Mouse (Mus musculus): Measurements from ENCODE around the gene Ide.

Gene Ide

DNA sequence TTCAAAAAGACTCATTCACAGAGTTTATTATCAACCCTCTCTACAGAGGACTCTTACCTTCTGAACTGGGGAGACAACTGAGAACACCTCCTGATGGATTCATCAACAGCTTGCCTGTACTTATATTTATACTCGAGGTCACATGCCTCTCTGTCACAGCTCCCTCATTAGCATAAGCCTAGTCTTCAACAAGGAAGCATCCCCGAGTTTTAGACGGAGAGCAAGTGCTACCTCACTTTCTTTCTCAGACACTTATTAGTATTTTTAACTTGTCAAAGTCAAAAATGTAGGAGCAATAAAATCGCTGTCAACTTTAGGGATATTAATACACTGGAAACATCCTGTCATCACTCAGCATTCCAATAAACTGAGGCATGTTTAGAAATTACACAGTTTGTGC lies at the start of gene Ide:
Gene Ide, minus strand, starts transcription at position 101 of the 400 bp plus-strand sequence.
- DNase-seq (ENCODE audit: low read depth, low spot score), result no peak

DNA sequence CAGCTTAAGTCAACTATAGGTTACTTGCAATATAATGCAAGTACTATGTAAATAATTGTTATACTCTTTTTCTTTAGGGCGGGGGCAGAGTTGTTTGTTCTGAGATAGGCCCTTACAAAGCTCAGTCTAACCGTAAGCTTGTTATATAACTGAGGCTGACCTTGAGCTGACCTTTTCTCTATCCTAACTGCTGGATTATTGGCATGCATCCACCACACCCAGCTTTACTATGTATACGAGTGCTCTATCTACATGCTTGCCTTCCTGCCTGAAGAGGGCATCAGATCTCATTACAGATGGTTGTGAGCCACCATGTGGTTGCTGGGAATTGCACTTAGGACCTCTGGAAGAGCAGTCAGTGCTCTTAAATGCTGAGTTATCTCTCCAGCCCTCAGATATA lies 48.5 kb upstream of the Ide start:
- DNase-seq (ENCODE audit: low read depth, low spot score), result no peak

GRCm38 (mm10) chr19:37378816-37379215 lies 41.2 kb upstream of the Ide start:
- no peak for DNase-seq (ENCODE audit: low read depth, low spot score)

- no peak for DNase-seq (ENCODE audit: low read depth, low spot score)
Observed at GRCm38 (mm10) chr19:37377404-37377990, 39.8 kb upstream of the Ide start.

DNA sequence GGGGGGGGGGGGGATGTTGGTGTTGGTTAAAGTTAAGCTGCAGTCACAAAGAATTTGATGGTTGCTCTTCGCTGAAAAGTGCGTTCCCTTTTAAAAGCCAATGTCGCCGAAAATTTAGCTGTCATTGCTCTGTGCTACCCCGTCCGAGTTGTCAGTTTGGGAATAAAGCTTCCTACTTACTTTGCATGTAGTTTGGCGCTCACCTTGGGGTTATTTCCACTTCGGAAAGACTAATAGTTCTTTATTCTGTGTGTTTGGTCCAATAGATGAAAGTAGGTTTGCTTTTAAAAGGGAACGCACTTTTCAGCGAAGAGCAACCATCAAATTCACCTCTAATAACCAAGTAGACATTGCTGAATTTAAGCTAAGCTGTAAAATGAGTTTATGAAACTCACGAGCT lies 39.2 kb upstream of the Ide start:
- peak; percentile 17 for DNase-seq (ENCODE audit: low read depth, low spot score)

DNA sequence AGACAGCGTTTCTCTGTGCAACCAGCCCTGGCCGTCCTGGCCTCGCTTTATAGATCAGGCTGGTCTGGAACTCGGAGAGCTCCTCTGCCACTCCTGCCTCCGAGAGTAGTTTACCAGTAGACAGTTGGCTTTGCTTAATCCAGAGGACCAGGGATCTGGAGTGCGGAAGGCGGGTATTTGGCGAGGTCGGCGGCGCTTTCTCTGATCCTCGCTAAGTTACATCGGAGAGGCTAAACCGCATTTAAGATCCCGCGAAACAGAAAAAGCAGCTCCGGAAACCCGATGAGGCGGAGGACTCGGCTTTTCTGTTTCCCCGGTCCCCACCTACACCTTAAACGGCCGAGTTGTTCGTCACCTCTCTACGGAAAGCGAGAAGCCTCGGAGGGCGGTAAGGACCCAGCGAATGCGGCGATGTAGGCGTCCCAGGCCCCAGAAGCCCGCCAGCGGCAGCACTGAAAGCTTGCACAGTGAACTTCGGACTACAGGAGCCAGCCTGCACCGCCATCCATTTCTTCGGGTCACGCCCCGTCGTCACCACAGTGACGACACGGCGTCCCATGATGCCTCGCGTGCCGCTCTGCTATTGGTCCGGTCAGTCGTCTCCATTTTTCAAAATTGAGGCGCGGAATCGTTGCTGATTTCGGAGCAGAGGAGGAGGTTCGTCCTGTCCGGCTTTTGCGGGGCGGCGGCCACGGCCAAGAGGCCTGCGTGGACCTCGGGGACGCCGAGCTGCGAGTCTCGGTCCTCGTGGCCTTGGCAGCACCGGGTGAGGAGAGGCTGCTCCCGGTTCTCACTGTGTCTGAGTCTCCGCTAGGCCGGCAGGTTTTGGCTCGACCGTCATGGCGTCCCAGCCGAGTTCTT lies 38.3 kb upstream of the Ide start, which contains the start of gene Kif11:
Gene Kif11, plus strand, starts transcription at position 649 of the 861 bp plus-strand sequence.
- peak; percentile 92 for DNase-seq (ENCODE audit: low read depth, low spot score)

DNA sequence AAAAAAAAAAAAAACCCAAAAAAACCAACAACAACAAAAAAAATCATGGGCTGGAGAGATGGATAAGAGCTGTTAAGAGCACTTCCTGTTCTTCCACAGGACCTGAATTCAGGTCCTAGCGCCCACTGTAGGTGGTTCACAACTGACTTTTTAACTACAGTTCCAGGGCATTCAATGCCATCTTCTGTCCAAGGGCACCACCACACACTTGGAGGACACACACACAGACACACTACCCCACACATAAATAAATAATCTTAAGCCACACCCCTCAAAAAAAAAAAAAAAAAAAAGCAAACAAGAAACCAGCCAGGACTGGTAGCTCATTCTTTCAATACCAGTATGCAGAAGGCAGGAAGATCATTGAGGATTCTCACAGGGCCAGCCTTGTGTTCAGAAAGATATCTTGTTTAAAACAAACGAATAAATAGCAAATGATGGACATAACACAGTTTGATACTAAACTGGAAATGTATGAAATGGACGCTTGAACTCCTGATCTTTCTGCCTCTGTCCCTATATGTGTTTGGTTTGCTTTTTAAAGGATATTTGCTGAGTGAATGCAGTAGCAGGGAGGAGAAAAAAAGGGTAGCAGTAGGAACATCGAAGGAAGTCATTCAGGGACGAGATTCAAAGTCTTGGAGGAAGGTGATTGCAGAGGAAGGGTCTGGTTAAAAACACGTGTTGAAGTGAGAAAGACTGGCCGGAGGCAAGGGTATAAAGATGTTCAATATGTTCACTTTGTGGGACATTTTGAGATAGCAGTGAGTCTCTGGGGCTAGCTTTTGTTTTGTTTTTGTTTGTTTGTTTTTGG lies 37.5 kb upstream of the Ide start:
- peak; percentile 28 for DNase-seq (ENCODE audit: low read depth, low spot score)

- no peak for DNase-seq (ENCODE audit: low read depth, low spot score)
Observed at GRCm38 (mm10) chr19:37370356-37370755, 32.7 kb upstream of the Ide start.

- no peak for DNase-seq (ENCODE audit: low read depth, low spot score)
Observed at GRCm38 (mm10) chr19:37369921-37370320, 32.3 kb upstream of the Ide start.

DNA sequence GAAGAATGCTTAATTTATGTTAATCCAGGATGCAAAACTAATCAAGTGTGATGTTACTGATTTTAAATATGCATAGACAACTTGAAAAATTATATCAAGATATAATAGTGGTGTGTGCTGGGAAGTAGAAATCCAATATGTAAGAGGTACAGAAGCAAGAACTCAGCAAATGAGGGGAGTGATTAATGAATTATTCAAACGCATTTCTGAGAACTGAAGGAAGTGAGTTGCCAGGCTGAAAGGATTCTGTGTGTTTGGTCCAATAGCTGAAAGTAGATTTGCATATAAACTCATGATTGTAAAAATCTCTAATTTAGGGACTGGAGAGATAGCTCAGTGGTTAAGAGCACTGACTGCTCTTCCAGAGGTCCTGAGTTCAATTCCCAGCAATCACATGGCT lies 31.3 kb upstream of the Ide start:
- DNase-seq (ENCODE audit: low read depth, low spot score), result no peak

DNA sequence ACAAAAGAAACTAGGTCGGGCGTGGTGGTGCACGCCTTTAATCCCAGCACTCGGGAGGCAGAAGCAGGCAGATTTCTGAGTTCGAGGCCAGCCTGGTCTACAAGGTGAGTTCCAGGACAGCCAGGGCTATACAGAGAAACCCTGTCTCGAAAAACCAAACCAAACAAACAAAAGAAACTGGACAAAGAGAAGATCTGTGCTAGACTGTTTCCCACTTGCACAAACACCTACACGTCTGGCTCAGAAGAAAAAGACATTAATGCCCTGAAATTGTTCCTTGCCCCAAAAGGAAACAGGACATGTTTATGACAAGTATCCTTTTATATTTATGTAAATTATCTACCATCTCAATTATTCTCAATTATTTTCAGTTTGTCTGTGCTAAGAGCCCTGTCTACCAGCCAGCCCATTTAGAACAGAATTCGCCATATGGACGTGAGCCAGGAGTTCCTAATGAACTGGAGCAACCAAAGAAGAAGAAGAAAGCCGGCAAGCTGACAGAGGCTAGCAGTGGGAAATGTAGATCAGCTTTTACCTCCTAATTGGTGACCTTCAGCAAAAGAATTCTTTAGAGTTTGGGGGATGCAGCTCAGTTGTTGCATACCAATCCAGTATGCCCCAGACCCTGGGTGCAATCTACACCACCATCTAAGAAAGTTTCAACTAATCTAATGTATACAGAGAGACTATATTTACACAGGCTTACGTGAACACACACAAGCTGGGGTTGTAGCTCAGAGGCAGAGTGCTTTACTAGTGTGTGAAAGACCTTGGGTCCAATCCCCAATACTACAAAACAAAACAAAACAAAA lies 25.7 kb upstream of the Ide start:
- DNase-seq (ENCODE audit: low read depth, low spot score), result no peak

DNA sequence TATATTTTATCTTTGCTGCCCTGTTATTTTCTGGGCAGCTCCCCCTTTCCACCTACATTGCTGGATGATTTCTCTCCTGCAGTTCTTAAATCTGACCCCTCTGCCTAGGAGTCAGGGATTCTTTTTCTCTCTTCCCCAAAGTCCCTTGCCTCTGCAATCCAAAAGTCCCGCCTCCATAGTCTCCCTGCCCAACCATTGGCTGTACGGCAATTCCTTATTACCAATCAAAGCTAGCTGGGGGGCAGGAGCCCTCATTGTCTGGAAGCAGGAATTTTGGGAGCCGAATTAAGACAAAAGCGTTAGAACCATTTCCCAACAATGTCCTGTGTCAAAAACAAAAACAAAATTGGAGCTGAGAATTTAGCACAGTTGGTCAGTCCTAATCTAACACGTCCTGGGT lies 24.9 kb upstream of the Ide start:
- DNase-seq (ENCODE audit: low read depth, low spot score), result no peak

GRCm38 (mm10) chr19:37360044-37360443 lies 22.4 kb upstream of the Ide start:
- DNase-seq (ENCODE audit: low read depth, low spot score), result no peak

DNA sequence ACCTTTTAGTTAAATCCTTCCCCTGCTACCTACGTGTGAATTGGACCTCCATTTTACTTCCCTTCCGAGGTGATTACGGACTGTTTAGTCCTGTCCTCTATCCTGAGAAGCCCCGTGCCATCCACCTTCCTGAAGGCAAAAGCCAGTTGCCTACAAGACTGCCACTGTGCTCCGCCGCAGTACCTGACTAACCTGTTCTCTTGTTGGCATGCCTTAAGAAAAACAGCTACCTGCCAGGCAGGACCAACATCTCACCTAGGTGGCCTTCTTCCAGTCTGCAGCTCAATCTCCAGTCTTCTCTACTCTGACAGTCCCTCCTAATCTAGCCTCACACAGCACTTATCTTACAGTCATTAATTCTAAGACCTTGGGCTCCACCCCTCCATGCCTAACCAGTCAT lies 15.7 kb upstream of the Ide start:
- no peak for DNase-seq (ENCODE audit: low read depth, low spot score)

GRCm38 (mm10) chr19:37352756-37353155 lies 15.1 kb upstream of the Ide start:
- no peak for DNase-seq (ENCODE audit: low read depth, low spot score)

- no peak for DNase-seq (ENCODE audit: low read depth, low spot score)
Observed at GRCm38 (mm10) chr19:37348952-37349351, 11.3 kb upstream of the Ide start.

GRCm38 (mm10) chr19:37348331-37348730 lies 10.7 kb upstream of the Ide start:
- DNase-seq (ENCODE audit: low read depth, low spot score), result no peak

DNA sequence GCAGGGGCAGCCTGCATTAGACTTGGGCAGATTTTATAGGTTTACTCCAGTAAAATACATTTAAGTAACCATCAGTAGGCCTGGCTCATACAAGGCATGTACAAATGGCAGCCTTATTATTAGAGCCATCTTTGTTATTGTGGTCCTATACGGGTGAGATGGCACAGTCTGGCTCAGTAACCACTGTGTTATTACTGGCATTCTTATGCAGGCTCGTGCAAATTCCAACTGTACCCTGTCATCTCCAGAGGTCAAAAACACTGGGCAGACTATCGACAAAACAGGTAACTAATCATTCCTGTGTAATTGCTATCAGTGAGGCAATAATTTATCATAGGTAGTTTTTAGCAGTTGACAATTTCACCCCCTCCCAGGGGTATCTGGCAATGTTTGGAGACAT lies 8.6 kb upstream of the Ide start:
- DNase-seq (ENCODE audit: low read depth, low spot score), result no peak

DNA sequence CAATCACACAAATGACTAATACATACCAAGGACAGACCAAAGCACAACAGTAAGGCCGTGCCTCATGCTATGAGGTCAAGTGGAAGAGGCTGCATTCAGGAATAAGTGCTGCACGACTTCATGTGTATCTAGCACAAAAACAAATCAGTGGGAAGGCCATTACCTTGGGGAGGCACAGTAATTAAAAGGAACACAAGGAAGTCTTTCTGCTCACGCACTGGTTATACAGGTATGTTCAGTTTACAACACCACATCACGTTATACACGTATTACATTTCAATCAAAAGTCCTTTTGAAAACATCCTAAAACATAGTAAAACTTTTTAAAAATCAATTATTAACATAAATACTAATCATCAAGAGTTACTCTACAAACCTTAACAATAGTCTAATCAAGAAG lies 6.2 kb upstream of the Ide start:
- no peak for DNase-seq (ENCODE audit: low read depth, low spot score)

DNA sequence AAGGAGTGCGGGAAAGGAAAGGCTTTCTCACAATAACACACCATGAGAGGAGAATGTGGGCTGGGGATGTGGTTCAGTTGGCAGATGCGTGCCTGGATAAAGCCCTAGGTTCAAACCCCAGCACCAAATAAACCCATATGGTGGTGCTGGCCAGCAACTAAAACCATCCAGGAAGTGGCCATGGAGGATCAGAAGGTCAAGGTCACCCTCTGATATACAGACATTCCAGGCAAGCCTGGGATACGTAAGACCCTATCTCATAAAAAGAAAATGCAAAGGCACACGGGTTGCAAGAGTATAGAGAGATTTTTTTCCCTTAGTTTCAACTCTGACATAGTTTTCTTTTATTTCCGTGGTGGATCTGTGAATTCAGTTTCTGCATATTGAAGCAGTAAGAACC lies 3.3 kb upstream of the Ide start:
- DNase-seq (ENCODE audit: low read depth, low spot score), result no peak

DNA sequence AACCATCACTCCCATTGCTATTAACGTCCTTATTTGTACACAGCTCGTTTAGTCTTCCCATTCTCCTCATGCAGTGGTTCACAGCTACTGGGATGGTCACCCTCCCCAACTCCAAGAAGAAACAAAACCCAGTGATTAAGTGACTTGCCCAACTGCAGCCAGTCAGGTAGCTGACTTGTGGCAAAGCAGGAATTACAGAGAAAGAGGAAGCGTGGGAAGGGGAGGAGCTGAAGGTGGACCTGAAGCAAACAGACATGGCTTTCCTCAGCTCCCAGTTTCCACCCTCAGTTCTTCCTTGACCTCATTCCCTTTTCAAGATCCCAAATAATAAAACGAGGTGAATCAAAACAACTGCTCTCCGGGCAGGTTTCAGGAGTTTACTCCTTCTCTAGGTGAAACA lies 2.8 kb upstream of the Ide start:
- DNase-seq (ENCODE audit: low read depth, low spot score), result no peak

DNA sequence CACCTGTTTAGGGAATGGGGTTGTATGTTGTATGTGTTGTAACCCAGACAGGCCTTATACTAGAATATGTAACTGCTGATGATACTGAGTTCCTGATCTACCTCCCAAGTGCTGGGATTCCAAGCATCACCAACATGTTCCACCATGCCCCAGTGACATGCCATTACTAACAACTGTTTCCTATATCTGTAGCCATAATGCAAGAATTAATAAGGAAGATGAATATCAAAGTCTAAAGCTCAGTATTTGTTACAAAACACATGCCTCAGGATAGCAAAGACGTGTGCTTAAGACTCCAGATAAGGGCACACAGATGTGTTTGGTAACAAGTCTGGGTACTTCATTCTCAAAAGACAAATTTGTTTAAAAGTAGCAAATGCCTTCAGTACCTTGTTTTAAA lies 2.3 kb downstream of the Ide start:
- DNase-seq (ENCODE audit: low read depth, low spot score), result no peak

Data from c-Kit-negative CD71-positive TER-119-positive erythroid progenitor cells, embryonic 14.5 days (primary cell).